Mouse (Mus musculus): ENCODE data around the gene Nlgn1. TPM values are rescaled to one million over a fixed set of nuclear protein-coding genes. Genes with fewer than 3 reads are reported as not detected.

Nlgn1 gene
- polyA plus RNA-seq, 1 experiment from 2014 or later = not detected

- H3K9ac ChIP-seq (replicated peaks) = no peak overlapping the region
- H3K4me3 ChIP-seq (ENCODE audit: low read depth, low read length) = no peak overlapping the region
- H3K4me1 ChIP-seq (ENCODE audit: insufficient read depth) = no peaks in the 10 kb centered on the region
- H3K9me3 ChIP-seq (ENCODE audit: low read length) = no peaks in the 10 kb centered on the region
- no peaks in the 10 kb centered on the region for H3K36me3 ChIP-seq (replicated peaks; ENCODE audit: insufficient read depth, low read length)
- no peak overlapping the region for H3K27ac ChIP-seq (ENCODE audit: low read depth)
- no peak overlapping the region for H3K4me2 ChIP-seq (ENCODE audit: low read depth, low read length)
- no peak for DNase-seq
- WGBS (ENCODE audit: insufficient replicate concordance) = 71% methylated on average over 6 of the region's 6 CpGs
- TF ChIP-seq EP300 (IDR thresholded peaks at IDR 0.05; ENCODE audit: low read depth) (no peak), CTCF (IDR thresholded peaks at IDR 0.05; ENCODE audit: low read depth) (no peak)
- no peak for ATAC-seq
- no peaks in the 10 kb centered on the region for H3K27me3 ChIP-seq (ENCODE audit: insufficient read depth, low read length)
Observed at GRCm38 (mm10) chr3:26129455-26129854, 202.8 kb downstream of the Nlgn1 start.

DNA sequence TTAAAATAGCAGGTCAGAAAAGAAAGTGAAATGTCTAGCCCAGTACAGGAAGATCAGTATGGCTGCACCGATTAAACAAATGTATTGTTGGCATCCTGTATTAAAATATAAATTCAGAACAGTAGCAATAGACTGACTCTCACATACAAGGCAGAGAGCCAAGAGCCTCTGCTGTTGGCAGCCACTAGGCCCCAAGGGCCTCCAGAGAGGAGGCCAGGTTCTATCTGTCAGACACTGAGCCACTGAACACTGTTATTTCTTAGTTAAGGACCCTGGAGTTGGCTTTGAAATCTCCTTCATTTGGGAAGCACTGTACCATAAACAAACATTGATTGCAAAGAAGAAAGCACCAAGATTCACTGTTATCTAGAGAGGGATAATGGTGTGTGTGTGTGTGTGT is 215.2 kb downstream of the Nlgn1 start:
- H3K4me3 ChIP-seq (ENCODE audit: low read depth, low read length) = no peak overlapping the region
- H3K9ac ChIP-seq (replicated peaks) = no peak overlapping the region
- H3K4me2 ChIP-seq (ENCODE audit: low read depth, low read length) = no peak overlapping the region
- no peaks in the 10 kb centered on the region for H3K9me3 ChIP-seq (ENCODE audit: low read length)
- no peak for ATAC-seq
- no peaks in the 10 kb centered on the region for H3K36me3 ChIP-seq (replicated peaks; ENCODE audit: insufficient read depth, low read length)
- no peak for DNase-seq
- no peaks in the 10 kb centered on the region for H3K27me3 ChIP-seq (ENCODE audit: insufficient read depth, low read length)
- no peak for TF ChIP-seq EP300 (IDR thresholded peaks at IDR 0.05; ENCODE audit: low read depth)
- TF ChIP-seq CTCF (IDR thresholded peaks at IDR 0.05; ENCODE audit: low read depth) = no peak
- H3K4me1 ChIP-seq (ENCODE audit: insufficient read depth) = no peaks in the 10 kb centered on the region
- WGBS (ENCODE audit: insufficient replicate concordance) = 74% methylated on average over 1 of the region's 1 CpGs
- no peak overlapping the region for H3K27ac ChIP-seq (ENCODE audit: low read depth)

DNA sequence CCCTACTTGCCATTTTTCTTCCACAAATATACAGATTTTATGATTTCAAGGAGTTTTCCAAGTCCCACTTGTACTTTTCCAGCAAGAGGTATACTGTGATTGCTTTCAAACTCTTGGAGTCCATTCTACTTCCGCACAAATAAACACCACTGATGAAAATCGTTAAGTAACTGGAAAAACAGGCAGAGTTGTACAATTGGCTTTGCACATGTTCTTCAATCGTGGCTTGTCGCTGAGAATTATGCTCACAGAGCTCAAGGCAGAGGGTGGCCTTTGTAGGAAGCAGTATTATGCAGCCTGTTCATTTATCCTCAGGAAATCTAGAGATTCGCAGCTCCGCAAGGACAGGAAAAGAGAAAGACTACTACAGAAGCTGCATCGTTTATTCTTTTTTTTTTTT is 225.9 kb downstream of the Nlgn1 start:
- ATAC-seq = no peak
- no peaks in the 10 kb centered on the region for H3K4me1 ChIP-seq (ENCODE audit: insufficient read depth)
- H3K9me3 ChIP-seq (ENCODE audit: low read length) = no peaks in the 10 kb centered on the region
- no peak overlapping the region for H3K4me3 ChIP-seq (ENCODE audit: low read depth, low read length)
- 74% methylated on average over 7 of the region's 7 CpGs for WGBS (ENCODE audit: insufficient replicate concordance)
- DNase-seq = no peak
- no peak for TF ChIP-seq CTCF (IDR thresholded peaks at IDR 0.05; ENCODE audit: low read depth)
- TF ChIP-seq EP300 (IDR thresholded peaks at IDR 0.05; ENCODE audit: low read depth) = no peak
- H3K9ac ChIP-seq (replicated peaks) = no peak overlapping the region
- no peak overlapping the region for H3K4me2 ChIP-seq (ENCODE audit: low read depth, low read length)
- H3K27me3 ChIP-seq (ENCODE audit: insufficient read depth, low read length) = no peaks in the 10 kb centered on the region
- no peaks in the 10 kb centered on the region for H3K36me3 ChIP-seq (replicated peaks; ENCODE audit: insufficient read depth, low read length)
- no peak overlapping the region for H3K27ac ChIP-seq (ENCODE audit: low read depth)

DNA sequence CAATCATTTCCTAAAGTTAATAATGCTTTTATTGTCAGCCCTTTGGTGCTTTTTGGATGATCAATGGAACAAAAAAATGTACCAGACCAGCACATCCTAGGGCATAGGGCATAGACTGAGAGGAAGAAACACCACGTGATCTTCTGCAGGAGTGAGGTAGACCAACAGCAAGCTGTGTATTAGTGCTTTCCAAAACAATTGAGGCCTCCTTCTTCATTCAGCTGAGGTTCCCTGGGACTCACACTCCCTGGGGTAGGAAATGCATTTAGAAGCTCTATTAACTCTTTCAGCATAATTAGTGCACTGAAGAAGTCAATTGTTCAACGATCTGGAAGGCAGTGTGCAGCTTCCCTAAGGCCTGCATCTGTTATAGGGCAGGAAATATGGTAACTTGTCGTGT is 226.7 kb downstream of the Nlgn1 start:
- Histone ChIP-seq H3K27me3 (ENCODE audit: insufficient read depth, low read length) (no peaks in the 10 kb centered on the region), H3K27ac (ENCODE audit: low read depth) (no peak overlapping the region), H3K4me2 (ENCODE audit: low read depth, low read length) (no peak overlapping the region), H3K36me3 (replicated peaks; ENCODE audit: insufficient read depth, low read length) (no peaks in the 10 kb centered on the region), H3K4me1 (ENCODE audit: insufficient read depth) (no peaks in the 10 kb centered on the region), H3K4me3 (ENCODE audit: low read depth, low read length) (no peak overlapping the region), H3K9ac (replicated peaks) (no peak overlapping the region), H3K9me3 (ENCODE audit: low read length) (no peaks in the 10 kb centered on the region)
- 58% methylated on average over 3 of the region's 3 CpGs for WGBS (ENCODE audit: insufficient replicate concordance)
- DNase-seq = no peak
- ATAC-seq = no peak
- no peak for TF ChIP-seq EP300 (IDR thresholded peaks at IDR 0.05; ENCODE audit: low read depth)
- no peak for TF ChIP-seq CTCF (IDR thresholded peaks at IDR 0.05; ENCODE audit: low read depth)

GRCm38 (mm10) chr3:26102271-26102670 is 230.0 kb downstream of the Nlgn1 start:
- TF ChIP-seq CTCF (IDR thresholded peaks at IDR 0.05; ENCODE audit: low read depth) (no peak), EP300 (IDR thresholded peaks at IDR 0.05; ENCODE audit: low read depth) (no peak)
- no peaks in the 10 kb centered on the region for H3K27me3 ChIP-seq (ENCODE audit: insufficient read depth, low read length)
- no peak overlapping the region for H3K9ac ChIP-seq (replicated peaks)
- no peak overlapping the region for H3K27ac ChIP-seq (ENCODE audit: low read depth)
- DNase-seq = no peak
- H3K4me1 ChIP-seq (ENCODE audit: insufficient read depth) = no peaks in the 10 kb centered on the region
- no peak overlapping the region for H3K4me3 ChIP-seq (ENCODE audit: low read depth, low read length)
- ATAC-seq = no peak
- no peak overlapping the region for H3K4me2 ChIP-seq (ENCODE audit: low read depth, low read length)
- 64% methylated on average over 1 of the region's 1 CpGs for WGBS (ENCODE audit: insufficient replicate concordance)
- no peaks in the 10 kb centered on the region for H3K9me3 ChIP-seq (ENCODE audit: low read length)
- H3K36me3 ChIP-seq (replicated peaks; ENCODE audit: insufficient read depth, low read length) = no peaks in the 10 kb centered on the region

DNA sequence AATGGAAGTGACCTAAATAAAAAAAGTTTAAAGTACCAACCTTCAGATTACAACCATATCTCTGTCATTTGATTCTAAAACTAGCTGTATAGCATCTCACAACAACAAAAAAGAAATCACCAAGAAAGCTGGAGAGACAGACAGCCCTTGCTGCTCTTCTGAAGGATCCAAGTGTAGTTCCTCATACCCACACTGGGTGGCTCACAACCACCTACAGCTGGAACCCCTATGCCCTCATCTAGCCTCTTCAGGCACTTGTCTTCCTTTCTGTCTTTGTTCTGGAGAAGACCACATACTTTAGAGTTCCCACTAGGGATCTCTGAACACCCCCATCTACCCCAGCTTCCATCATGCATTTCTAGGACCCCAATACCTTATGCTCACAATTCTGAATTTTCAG is 236.7 kb downstream of the Nlgn1 start:
- no peak for DNase-seq
- Histone ChIP-seq H3K4me1 (ENCODE audit: insufficient read depth) (no peaks in the 10 kb centered on the region), H3K9me3 (ENCODE audit: low read length) (no peaks in the 10 kb centered on the region), H3K4me2 (ENCODE audit: low read depth, low read length) (no peak overlapping the region), H3K27ac (ENCODE audit: low read depth) (no peak overlapping the region), H3K36me3 (replicated peaks; ENCODE audit: insufficient read depth, low read length) (no peaks in the 10 kb centered on the region), H3K9ac (replicated peaks) (no peak overlapping the region), H3K27me3 (ENCODE audit: insufficient read depth, low read length) (no peaks in the 10 kb centered on the region), H3K4me3 (ENCODE audit: low read depth, low read length) (no peak overlapping the region)
- no peak for ATAC-seq
- TF ChIP-seq CTCF (IDR thresholded peaks at IDR 0.05; ENCODE audit: low read depth) (peak; percentile 29), EP300 (IDR thresholded peaks at IDR 0.05; ENCODE audit: low read depth) (no peak)

DNA sequence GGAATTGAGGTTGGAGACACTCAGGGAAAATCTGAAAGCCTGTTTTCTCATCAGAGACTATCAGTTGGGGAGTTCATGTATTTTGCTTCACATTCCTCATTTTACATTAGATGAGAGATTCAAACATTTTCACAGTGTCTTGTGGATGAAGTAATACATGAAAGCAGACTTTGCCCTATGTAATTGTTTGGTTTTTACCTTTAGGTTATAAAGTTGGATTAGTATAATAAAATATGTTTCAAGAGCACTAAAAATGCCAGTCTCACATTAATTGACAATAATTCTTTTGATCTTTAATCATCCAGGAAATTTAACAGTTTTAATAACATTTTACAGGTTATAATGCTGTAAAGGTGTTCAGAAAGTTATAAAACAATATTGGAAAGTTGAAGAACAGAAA is 262.9 kb downstream of the Nlgn1 start:
- ATAC-seq (no peak), DNase-seq (no peak)
- TF ChIP-seq EP300 (IDR thresholded peaks at IDR 0.05; ENCODE audit: low read depth) = no peak
- no peak for TF ChIP-seq CTCF (IDR thresholded peaks at IDR 0.05; ENCODE audit: low read depth)
- no peak overlapping the region for H3K4me2 ChIP-seq (ENCODE audit: low read depth, low read length)
- no peaks in the 10 kb centered on the region for H3K9me3 ChIP-seq (ENCODE audit: low read length)
- H3K27ac ChIP-seq (ENCODE audit: low read depth) = no peak overlapping the region
- H3K9ac ChIP-seq (replicated peaks) = no peak overlapping the region
- H3K36me3 ChIP-seq (replicated peaks; ENCODE audit: insufficient read depth, low read length) = no peaks in the 10 kb centered on the region
- H3K4me3 ChIP-seq (ENCODE audit: low read depth, low read length) = no peak overlapping the region
- no peaks in the 10 kb centered on the region for H3K27me3 ChIP-seq (ENCODE audit: insufficient read depth, low read length)
- H3K4me1 ChIP-seq (ENCODE audit: insufficient read depth) = no peaks in the 10 kb centered on the region
